Mouse (Mus musculus) heart, adult 2 months (tissue): Measurements from ENCODE around the gene Vmp1. TPM values are rescaled to one million over a fixed set of nuclear protein-coding genes. Genes with fewer than 3 reads are reported as not detected.

Source experiments
- DNase-seq, 2 experiments: peaks; one replicate each; pipeline ENCODE4 v3.0.0; 2021
- H3K27ac ChIP-seq: fragments of 200-600 bp; 2 replicates; pipeline ENCODE4 v1.8.1; 2022
- H3K27me3 ChIP-seq: fragments of 200-500 bp; 2 replicates; pipeline ENCODE4 v1.6.1; 2012; ENCODE audit warnings: mild to moderate bottlenecking, low read length, inconsistent platforms, mixed read lengths; ENCODE audit not compliant: control insufficient read depth, insufficient read depth
- H3K36me3 ChIP-seq: fragments of 200-500 bp; 2 replicates; pipeline ENCODE4 v1.6.1; 2012; ENCODE audit warnings: low read length, inconsistent platforms; ENCODE audit not compliant: control insufficient read depth, insufficient read depth
- H3K4me1 ChIP-seq: fragments of 200-500 bp; 2 replicates; pipeline ENCODE4 v1.6.1; 2011; ENCODE audit warnings: low read length; ENCODE audit not compliant: control insufficient read depth, insufficient read depth
- H3K4me3 ChIP-seq: fragments of 200-600 bp; 2 replicates; pipeline ENCODE4 v1.8.1; 2022
- H3K79me2 ChIP-seq: fragments of 200-500 bp; replicated peaks from 2 replicates; pipeline ENCODE4 v1.6.1; 2012; ENCODE audit warnings: mild to moderate bottlenecking, inconsistent platforms, low read length, moderate library complexity, mixed read lengths; ENCODE audit not compliant: control insufficient read depth, insufficient read depth
- H3K9ac ChIP-seq: fragments of 200-500 bp; 2 replicates; pipeline ENCODE4 v1.6.1; 2012; ENCODE audit warnings: low read depth, mild to moderate bottlenecking, control low read depth, inconsistent platforms, low read length, mixed read lengths
- CTCF ChIP-seq: fragments of 200-600 bp; IDR thresholded peaks from 2 replicates; pipeline ENCODE4 v1.8.1; 2022; ENCODE audit warnings: antibody characterized with exemption, mild to moderate bottlenecking, moderate library complexity
- EP300 ChIP-seq: fragments of 200-500 bp; IDR thresholded peaks from 2 replicates; pipeline ENCODE4 v1.6.1; 2011; ENCODE audit warnings: low read depth, low read length, control low read depth; ENCODE audit not compliant: insufficient read depth
- POLR2A ChIP-seq: fragments of 200-500 bp; IDR thresholded peaks from 2 replicates; pipeline ENCODE4 v1.6.1; 2011; ENCODE audit warnings: mild to moderate bottlenecking, low read depth, low read length, control low read depth; ENCODE audit not compliant: insufficient read depth
- WGBS: fragments of 180-500 bp; shearing (Covaris S2); methylation state at CpG from one replicate; pipeline ENCODE4 v1.1.7; 2018; 5-methylcytosine and 5-hydroxymethylcytosine counted together
- intact Hi-C: fragments of 180-260 bp; cut with DNase I; formaldehyde crosslinking; loops from one replicate; pipeline ENCODE4 v1.15.1; 2025
- polyA plus RNA-seq: library from polyadenylated mRNA; depleted of rRNA; stranded (reverse); fragments of >200 nt; gene quantifications from 2 replicates; pipeline ENCODE4 v1.2.3, GENCODE M21; 2012
- total RNA-seq, 2 experiments: library from RNA; stranded (reverse); gene quantifications; 2 replicates each; pipeline ENCODE4 v1.2.3; 2021

Gene Vmp1
- total and polyA plus RNA-seq, 3 experiments, result 34.0 to 66.9 (median 58.2) TPM

DNA sequence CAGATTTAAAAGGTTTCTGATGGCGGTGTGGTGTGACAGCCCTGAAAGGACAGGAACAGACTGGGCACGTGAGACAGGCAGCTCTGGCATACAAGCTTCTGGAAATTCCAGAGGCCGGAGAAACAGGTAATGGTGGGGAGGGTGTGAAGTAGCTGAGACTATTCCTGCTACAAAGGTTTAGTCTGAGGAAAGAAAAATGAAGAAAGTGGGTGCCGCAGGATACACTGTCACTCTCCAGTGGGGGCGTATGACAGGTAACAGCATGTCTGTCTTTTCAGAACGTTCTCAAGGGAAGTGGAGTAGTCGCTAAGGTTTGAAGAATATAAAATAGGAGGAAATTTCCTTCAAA lies 83.5 kb downstream of the Vmp1 start:
- H3K27me3 ChIP-seq, result no peaks in the 10 kb centered on the region
- 90% methylated on average over 7 of the region's 7 CpGs for WGBS
- H3K27ac ChIP-seq, result no peak overlapping the region
- no peaks in the 10 kb centered on the region for H3K36me3 ChIP-seq
- H3K4me3 ChIP-seq, result no peak overlapping the region
- intact Hi-C loops, result no loop called here
- H3K9ac ChIP-seq, result no peak overlapping the region
- H3K79me2 ChIP-seq, result no peaks in the 10 kb centered on the region
- no peak for DNase-seq
- H3K4me1 ChIP-seq, result no peaks in the 10 kb centered on the region
- no peak for TF ChIP-seq EP300

- no peaks in the 10 kb centered on the region for H3K36me3 ChIP-seq
- intact Hi-C loops, result no loop called here
- TF ChIP-seq CTCF, result 0 out of 2 replicates have a peak, but pooled peaks have one; percentile 16
- TF ChIP-seq POLR2A, result no peak
- no peak for TF ChIP-seq EP300
- 67% methylated on average over 4 of the region's 4 CpGs for WGBS
- H3K4me1 ChIP-seq, result no peaks in the 10 kb centered on the region
- H3K79me2 ChIP-seq, result no peaks in the 10 kb centered on the region
- H3K27ac ChIP-seq, result no peak overlapping the region
- DNase-seq, result no peak
- no peak overlapping the region for H3K4me3 ChIP-seq
- H3K9ac ChIP-seq, result no peak overlapping the region
- H3K27me3 ChIP-seq, result no peaks in the 10 kb centered on the region
These were observed 84.0 kb downstream of the Vmp1 start for GRCm38 (mm10) chr11:86599378-86600208.

DNA sequence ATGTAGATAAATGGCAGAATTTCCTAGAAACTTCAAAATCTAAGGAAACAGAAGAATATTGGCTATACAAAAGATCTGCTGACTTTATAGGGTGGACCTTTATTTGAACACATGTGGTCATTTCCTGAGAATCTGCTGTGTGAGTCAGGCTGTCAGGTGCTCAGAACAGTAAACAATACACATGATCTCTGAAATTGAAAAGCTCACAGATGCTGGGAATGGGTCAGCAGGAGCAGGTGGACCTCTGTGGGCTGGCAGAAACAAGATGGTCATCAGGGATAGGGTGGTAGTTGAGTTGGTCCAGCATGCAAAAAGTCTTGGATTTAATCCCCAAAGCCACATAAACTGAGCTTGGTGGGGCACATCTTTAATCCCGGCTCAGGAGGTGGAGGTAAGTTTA lies 85.1 kb downstream of the Vmp1 start:
- Histone ChIP-seq H3K36me3 (peaks cover under 1% of the 10 kb centered on the region), H3K27ac (no peak overlapping the region), H3K79me2 (no peaks in the 10 kb centered on the region), H3K4me1 (peaks cover 2% of the 10 kb centered on the region; the same call in 1 of the 2 replicates), H3K4me3 (no peak overlapping the region), H3K27me3 (no peaks in the 10 kb centered on the region), H3K9ac (no peak overlapping the region)
- no peak for TF ChIP-seq CTCF
- TF ChIP-seq POLR2A, result no peak
- no peak for TF ChIP-seq EP300
- intact Hi-C loops, result no loop called here
- no peak for DNase-seq
- 70% methylated on average over 1 of the region's 1 CpGs for WGBS

DNA sequence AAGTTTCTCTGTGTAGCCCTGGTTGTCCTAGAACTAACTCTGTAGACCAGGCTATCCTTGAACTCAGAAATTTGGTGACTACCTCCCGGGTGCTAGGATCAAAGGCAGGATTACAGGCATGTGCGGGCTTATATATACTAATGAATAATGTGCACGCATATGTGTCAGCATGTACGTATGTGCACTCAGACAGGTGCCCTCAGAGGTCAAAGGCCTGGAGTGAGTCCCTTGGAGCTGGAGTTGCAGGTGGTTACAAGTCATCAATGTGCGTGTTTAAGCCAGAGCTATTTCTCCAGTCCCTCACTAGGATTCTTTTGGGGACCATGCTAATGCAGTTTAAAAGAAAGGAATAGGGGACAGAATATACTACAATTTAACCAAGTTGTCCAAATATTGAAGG lies 85.5 kb downstream of the Vmp1 start:
- DNase-seq, result no peak
- 94% methylated on average over 5 of the region's 5 CpGs for WGBS
- no peak overlapping the region for H3K4me3 ChIP-seq
- H3K36me3 ChIP-seq, result peaks cover 5% of the 10 kb centered on the region
- TF ChIP-seq EP300, result no peak
- TF ChIP-seq CTCF, result no peak
- no peak overlapping the region for H3K27ac ChIP-seq
- peaks cover 2% of the 10 kb centered on the region; the same call in 1 of the 2 replicates for H3K4me1 ChIP-seq
- H3K9ac ChIP-seq, result no peak overlapping the region
- intact Hi-C loops, result no loop called here
- no peaks in the 10 kb centered on the region for H3K79me2 ChIP-seq
- H3K27me3 ChIP-seq, result no peaks in the 10 kb centered on the region

GRCm38 (mm10) chr11:86596976-86597375 lies 86.7 kb downstream of the Vmp1 start:
- Histone ChIP-seq H3K36me3 (peaks cover 5% of the 10 kb centered on the region), H3K4me3 (no peak overlapping the region), H3K79me2 (no peaks in the 10 kb centered on the region), H3K4me1 (peaks cover 3% of the 10 kb centered on the region; the same call in 1 of the 2 replicates), H3K27me3 (no peaks in the 10 kb centered on the region), H3K27ac (no peak overlapping the region), H3K9ac (no peak overlapping the region)
- WGBS, result 89% methylated on average over 3 of the region's 3 CpGs
- DNase-seq, result no peak
- intact Hi-C loops, result no loop called here
- no peak for TF ChIP-seq CTCF
- no peak for TF ChIP-seq EP300
- TF ChIP-seq POLR2A, result no peak

GRCm38 (mm10) chr11:86596187-86596960 lies 87.3 kb downstream of the Vmp1 start:
- H3K9ac ChIP-seq, result no peak overlapping the region
- DNase-seq, result no peak
- no peak for TF ChIP-seq CTCF
- TF ChIP-seq POLR2A, result no peak
- TF ChIP-seq EP300, result no peak
- peaks cover 3% of the 10 kb centered on the region; the same call in 1 of the 2 replicates for H3K4me1 ChIP-seq
- no peaks in the 10 kb centered on the region for H3K79me2 ChIP-seq
- intact Hi-C loops, result no loop called here
- WGBS, result 79% methylated on average over 7 of the region's 7 CpGs
- H3K27me3 ChIP-seq, result no peaks in the 10 kb centered on the region
- H3K27ac ChIP-seq, result no peak overlapping the region
- H3K36me3 ChIP-seq, result peaks cover 5% of the 10 kb centered on the region
- no peak overlapping the region for H3K4me3 ChIP-seq
